Mouse (Mus musculus) gastrocnemius, postnatal 25 days (tissue): ENCODE data around the gene Met. TPM values are rescaled to one million over a fixed set of nuclear protein-coding genes. Genes with fewer than 3 reads are reported as not detected.

Experiments used
- DNase-seq: peaks from one replicate; pipeline ENCODE4 v3.0.0; 2022
- total RNA-seq, 2 experiments: library from RNA; stranded (reverse); gene quantifications; 1 replicate in 1 of 2; 2 replicates in 1 of 2; pipeline ENCODE4 v1.2.3; 2021

Gene Met
- total RNA-seq, 2 experiments from 2014 or later: 7.1 to 15.6 TPM

DNA sequence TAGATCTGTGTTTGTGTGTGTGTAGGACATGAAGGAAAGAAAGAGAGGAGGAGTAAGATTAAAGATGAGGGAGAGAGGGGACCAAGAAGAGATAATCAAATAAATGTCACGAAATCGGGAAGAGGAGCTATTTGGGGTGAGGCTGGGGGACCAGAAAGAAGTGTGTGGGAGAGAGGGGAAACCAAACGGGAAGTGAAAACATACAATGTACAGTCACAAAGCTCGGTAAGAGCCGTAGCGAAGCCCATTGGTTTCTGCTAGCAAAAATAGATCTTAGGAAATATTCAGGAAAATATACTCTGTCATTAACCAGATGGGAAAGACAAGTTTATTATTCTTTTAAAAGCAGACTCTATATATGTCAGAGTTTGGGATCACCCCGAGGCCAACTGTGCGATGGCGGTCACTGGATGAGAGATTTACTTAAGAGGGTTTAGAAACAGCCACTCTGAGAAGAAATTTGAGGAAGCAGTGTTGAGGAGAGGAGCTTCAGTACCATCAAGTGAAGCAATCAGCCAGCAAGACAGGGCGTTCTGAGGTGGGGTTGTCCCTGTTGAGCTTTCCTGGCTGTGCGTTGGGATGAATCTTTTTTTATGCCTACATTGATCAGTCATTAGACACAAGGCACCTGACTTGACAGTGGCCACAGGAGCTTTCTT, 147.9 kb downstream of the Met start:
- no peak for DNase-seq

- DNase-seq: no peak
Observed at GRCm38 (mm10) chr6:17612652-17613051, 149.1 kb downstream of the Met start.

- no peak for DNase-seq
Observed at GRCm38 (mm10) chr6:17620823-17621222, 157.2 kb downstream of the Met start.

GRCm38 (mm10) chr6:17621436-17621835, 157.8 kb downstream of the Met start:
- no peak for DNase-seq

Other genes starting within 250 kb of the Met start
- 10 to 100 TPM; 20.2 to 30.4 TPM for gene Cav2, start 182.6 kb upstream of the Met start, total RNA-seq
- 100 to 1,000 TPM; 104 to 186 TPM for gene Cav1, start 157.5 kb upstream of the Met start, total RNA-seq
- 100 to 1,000 TPM; 252 to 287 TPM for gene Capza2, start 172.4 kb downstream of the Met start, total RNA-seq
- 10 to 100 TPM; 12.4 to 16.0 TPM for gene St7, start 229.1 kb downstream of the Met start, total RNA-seq